Mouse (Mus musculus) liver, postnatal 0 days (tissue): ENCODE data around the gene Tfcp2. TPM values are rescaled to one million over a fixed set of nuclear protein-coding genes. Genes with fewer than 3 reads are reported as not detected.
A peak's percentile ranks its signal among the peaks of the same experiment; 100 is the strongest.
"Not testable (repeated sequence)": the region's sequence is repeated elsewhere in the genome, so short reads cannot be mapped to it uniquely, and the experiment has no call there.

ENCODE experiments used
- ATAC-seq: fragments of 200-750 bp; cut with Nextera tagmentation; 2 replicates; pipeline ENCODE4 v1.8.0; 2017; ENCODE audit warnings: mild to moderate bottlenecking, moderate library complexity
- DNase-seq: peaks from one replicate; pipeline ENCODE4 v3.0.0-alpha.2; 2016
- H3K27ac ChIP-seq: fragments of 300-500 bp; sonication (generic); 2 replicates; pipeline ENCODE4 v1.5.1; 2014; ENCODE audit warnings: antibody characterized with exemption, moderate library complexity, mild to moderate bottlenecking, low read depth
- H3K27me3 ChIP-seq: fragments of 300-500 bp; sonication (generic); 2 replicates; pipeline ENCODE4 v1.6.1; 2014; ENCODE audit warnings: low read length, control low read depth, mixed read lengths; ENCODE audit not compliant: insufficient read depth
- H3K36me3 ChIP-seq: fragments of 300-500 bp; sonication (generic); replicated peaks from 2 replicates; pipeline ENCODE4 v1.6.1; 2014; ENCODE audit warnings: mild to moderate bottlenecking, control low read depth, low read length, moderate library complexity, mixed read lengths; ENCODE audit not compliant: insufficient read depth
- H3K4me1 ChIP-seq: fragments of 300-500 bp; sonication (generic); 2 replicates; pipeline ENCODE4 v1.6.1; 2014; ENCODE audit warnings: antibody characterized with exemption, mild to moderate bottlenecking, control low read depth; ENCODE audit not compliant: insufficient read depth
- H3K4me2 ChIP-seq: fragments of 300-500 bp; sonication (generic); 2 replicates; pipeline ENCODE4 v1.6.1; 2014; ENCODE audit warnings: low read depth, mild to moderate bottlenecking, low read length, moderate library complexity, mixed read lengths
- H3K4me3 ChIP-seq: fragments of 300-500 bp; sonication (generic); 2 replicates; pipeline ENCODE4 v1.5.1; 2014; ENCODE audit warnings: low read depth, low read length
- H3K9ac ChIP-seq: fragments of 300-500 bp; sonication (generic); replicated peaks from 2 replicates; pipeline ENCODE4 v1.6.1; 2014; ENCODE audit warnings: mild to moderate bottlenecking, moderate library complexity
- H3K9me3 ChIP-seq: fragments of 300-500 bp; sonication (generic); 2 replicates; pipeline ENCODE4 v1.6.1; 2016; ENCODE audit warnings: mild to moderate bottlenecking, control low read depth, low read length, mixed read lengths
- CTCF ChIP-seq: sonication (generic); IDR thresholded peaks from 2 replicates; pipeline ENCODE4 v1.5.1; 2016; ENCODE audit warnings: antibody characterized with exemption, low read depth
- EP300 ChIP-seq: IDR thresholded peaks from 2 replicates; pipeline ENCODE4 v1.6.1; 2016; ENCODE audit warnings: antibody characterized with exemption, low read depth, mild to moderate bottlenecking
- WGBS: fragments of 180-500 bp; shearing (Covaris S2); extraction: QIAGEN DNeasy Blood & Tissue Kit; methylation state at CpG from one replicate; pipeline ENCODE4 v1.1.7; 2014; ENCODE audit not compliant: insufficient replicate concordance; 5-methylcytosine and 5-hydroxymethylcytosine counted together
- polyA plus RNA-seq: library from polyadenylated mRNA; unstranded; fragments of >200 nt; fragmentation: Nextera tagmentation; extraction: Ambion mirVana; gene quantifications from 2 replicates; pipeline ENCODE4 v1.2.1, GENCODE M21; 2015

Tfcp2 gene
- polyA plus RNA-seq, 1 experiment from 2014 or later, result 4.0 TPM

DNA sequence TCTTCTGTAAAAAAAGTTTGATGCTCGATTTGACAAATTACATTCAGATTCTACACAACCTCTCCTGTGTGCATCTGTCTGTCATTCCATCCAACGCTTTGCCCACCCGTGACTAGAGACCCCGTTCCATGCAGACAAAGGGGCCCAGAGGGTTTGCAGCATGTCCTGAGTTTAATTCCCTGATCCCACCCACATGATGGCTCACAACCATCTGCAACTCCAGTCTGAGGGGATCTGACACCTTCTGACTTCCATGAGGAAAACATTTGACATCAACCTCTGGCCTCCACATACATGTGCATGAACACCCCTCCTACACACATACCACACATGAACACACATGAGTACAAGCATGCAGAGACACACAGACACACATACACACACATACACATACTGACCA is 10.4 kb downstream of the Tfcp2 start:
- Histone ChIP-seq H3K27me3 (no peaks in the 10 kb centered on the region), H3K27ac (no peak overlapping the region), H3K4me3 (no peak overlapping the region), H3K4me2 (no peak overlapping the region), H3K9ac (no peak overlapping the region), H3K36me3 (no peaks in the 10 kb centered on the region), H3K4me1 (no peaks in the 10 kb centered on the region), H3K9me3 (no peaks in the 10 kb centered on the region)
- 83% methylated on average over 4 of the region's 4 CpGs for WGBS
- DNase-seq (no peak), ATAC-seq (no peak)
- TF ChIP-seq CTCF, result no peak

DNA sequence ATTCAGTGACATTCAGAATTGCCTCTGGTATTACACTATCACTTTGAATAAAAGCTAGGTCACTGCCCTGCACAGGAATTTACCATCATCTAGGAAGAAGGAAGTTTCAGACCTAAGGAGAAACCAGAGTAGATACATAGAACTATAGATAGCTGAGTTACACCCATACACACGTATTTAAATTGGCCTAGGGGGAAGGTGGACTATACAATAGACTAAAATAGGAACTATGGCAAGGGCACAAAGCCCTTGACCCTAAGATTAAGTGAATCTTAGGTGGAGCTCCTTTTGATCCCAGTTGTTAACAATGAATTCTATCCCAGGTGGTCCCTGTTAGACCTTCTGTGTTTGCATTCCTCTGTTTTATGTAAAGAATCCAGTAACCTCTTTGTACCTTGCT is 10.8 kb downstream of the Tfcp2 start:
- H3K27ac ChIP-seq, H3K36me3 ChIP-seq, H3K27me3 ChIP-seq, H3K4me2 ChIP-seq, DNase-seq, H3K4me3 ChIP-seq, H3K9me3 ChIP-seq, H3K9ac ChIP-seq, H3K4me1 ChIP-seq, ATAC-seq: not testable (repeated sequence)
- whole genome bisulfite sequencing, result 50% methylated on average over 1 of the region's 1 CpGs

- Histone ChIP-seq H3K4me3 (no peak overlapping the region), H3K9ac (no peak overlapping the region), H3K4me2 (no peak overlapping the region), H3K4me1 (no peaks in the 10 kb centered on the region), H3K36me3 (no peaks in the 10 kb centered on the region), H3K27ac (no peak overlapping the region), H3K27me3 (no peaks in the 10 kb centered on the region), H3K9me3 (no peaks in the 10 kb centered on the region)
- WGBS, result 78% methylated on average over 9 of the region's 9 CpGs
- no peak for ATAC-seq
- TF ChIP-seq EP300, result no peak
- TF ChIP-seq CTCF, result no peak
- no peak for DNase-seq
Observed at GRCm38 (mm10) chr15:100539411-100539810, 12.4 kb downstream of the Tfcp2 start.

GRCm38 (mm10) chr15:100537913-100538312 is 13.9 kb downstream of the Tfcp2 start:
- H3K9me3 ChIP-seq, result no peaks in the 10 kb centered on the region
- no peak overlapping the region for H3K27ac ChIP-seq
- ATAC-seq, result no peak
- H3K36me3 ChIP-seq, result no peaks in the 10 kb centered on the region
- DNase-seq, result no peak
- 79% methylated on average over 6 of the region's 6 CpGs for WGBS
- no peaks in the 10 kb centered on the region for H3K4me1 ChIP-seq
- H3K4me2 ChIP-seq, result no peak overlapping the region
- no peak overlapping the region for H3K4me3 ChIP-seq
- H3K27me3 ChIP-seq, result no peaks in the 10 kb centered on the region
- no peak overlapping the region for H3K9ac ChIP-seq
- peak; percentile 68 for TF ChIP-seq CTCF
- TF ChIP-seq EP300, result no peak

DNA sequence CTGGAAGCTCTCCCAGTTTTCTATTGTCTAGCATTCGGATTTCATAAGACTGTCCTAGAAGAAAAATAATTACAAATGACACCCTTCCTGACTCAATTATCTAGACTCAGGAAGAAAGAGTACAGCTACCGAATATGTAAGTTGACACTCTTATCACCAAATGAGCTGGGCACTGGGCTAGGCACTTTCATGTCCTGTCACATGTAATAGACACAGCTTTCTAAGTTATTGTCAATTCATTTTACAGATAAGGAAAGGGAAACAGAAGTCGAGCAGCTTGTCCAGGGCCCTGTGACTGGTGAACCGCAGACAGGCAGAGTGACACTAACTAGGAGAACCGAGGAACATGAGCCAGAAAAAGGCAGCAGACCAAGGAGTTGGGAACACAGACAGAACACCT is 23.9 kb downstream of the Tfcp2 start:
- H3K27ac ChIP-seq, result no peak overlapping the region
- H3K4me2 ChIP-seq, result no peak overlapping the region
- ATAC-seq, result no peak
- H3K9me3 ChIP-seq, result no peaks in the 10 kb centered on the region
- no peaks in the 10 kb centered on the region for H3K4me1 ChIP-seq
- DNase-seq, result no peak
- no peak overlapping the region for H3K4me3 ChIP-seq
- H3K27me3 ChIP-seq, result no peaks in the 10 kb centered on the region
- WGBS, result 50% methylated on average over 5 of the region's 5 CpGs
- no peak for TF ChIP-seq CTCF
- no peak for TF ChIP-seq EP300
- H3K9ac ChIP-seq, result no peak overlapping the region
- 0 out of 2 replicates have a peak, but pooled peaks cover 4% of the 10 kb centered on the region for H3K36me3 ChIP-seq

- ATAC-seq (no peak), DNase-seq (no peak)
- WGBS, result 93% methylated on average over 14 of the region's 14 CpGs
- H3K4me1 ChIP-seq, result no peaks in the 10 kb centered on the region
- no peak overlapping the region for H3K4me3 ChIP-seq
- H3K4me2 ChIP-seq, result no peak overlapping the region
- TF ChIP-seq EP300 (no peak), CTCF (no peak)
- no peaks in the 10 kb centered on the region for H3K9me3 ChIP-seq
- H3K27ac ChIP-seq, result no peak overlapping the region
- peaks cover 11% of the 10 kb centered on the region; the same call in 1 of the 2 replicates for H3K36me3 ChIP-seq
- H3K9ac ChIP-seq, result no peak overlapping the region
- H3K27me3 ChIP-seq, result no peaks in the 10 kb centered on the region
Observed at GRCm38 (mm10) chr15:100525405-100525804, 26.4 kb downstream of the Tfcp2 start.

DNA sequence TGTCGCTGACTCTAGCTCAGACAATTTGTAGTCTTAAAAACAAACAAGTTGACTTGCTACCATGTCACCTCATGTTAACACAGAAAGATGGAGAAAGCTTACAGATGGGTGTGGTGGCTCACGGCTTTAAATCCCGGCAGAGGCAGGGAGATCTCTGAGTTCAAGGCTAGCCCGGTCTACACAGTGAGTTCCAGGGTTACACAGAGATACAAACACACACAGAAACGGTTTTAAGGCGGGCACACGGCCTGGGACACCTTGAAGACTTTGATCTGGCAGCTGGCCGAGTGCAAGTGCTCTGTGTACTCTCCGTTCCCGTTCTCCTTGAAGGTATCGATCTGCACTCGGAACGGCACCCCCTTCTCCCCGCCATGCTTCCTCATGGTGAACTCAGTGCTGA is 31.5 kb downstream of the Tfcp2 start:
- H3K27ac ChIP-seq, result no peak overlapping the region
- no peaks in the 10 kb centered on the region for H3K4me1 ChIP-seq
- no peak overlapping the region for H3K4me2 ChIP-seq
- no peak overlapping the region for H3K4me3 ChIP-seq
- H3K36me3 ChIP-seq, result peaks cover 12% of the 10 kb centered on the region
- TF ChIP-seq EP300, result no peak
- no peak for TF ChIP-seq CTCF
- no peaks in the 10 kb centered on the region for H3K27me3 ChIP-seq
- 83% methylated on average over 14 of the region's 14 CpGs for WGBS
- no peak overlapping the region for H3K9ac ChIP-seq
- no peaks in the 10 kb centered on the region for H3K9me3 ChIP-seq
- no peak for DNase-seq
- no peak for ATAC-seq
